Mouse (Mus musculus): Measurements from ENCODE around the gene Kank1. TPM values are rescaled to one million over a fixed set of nuclear protein-coding genes. Genes with fewer than 3 reads are reported as not detected.

The Kank1 gene
- polyA plus RNA-seq, 1 experiment from 2014 or later = 4.7 TPM

GRCm38 (mm10) chr19:25220611-25221010 is 16.2 kb upstream of the Kank1 start:
- WGBS = 86% methylated on average over 2 of the region's 2 CpGs
- Histone ChIP-seq H3K4me2 (ENCODE audit: low read length) (no peak overlapping the region), H3K4me3 (replicated peaks; ENCODE audit: low read depth, low read length) (no peak overlapping the region), H3K27me3 (ENCODE audit: control insufficient read depth, insufficient read depth, low read length) (no peaks in the 10 kb centered on the region), H3K27ac (replicated peaks; ENCODE audit: low read depth, low read length) (no peak overlapping the region), H3K9ac (replicated peaks; ENCODE audit: low read length) (no peak overlapping the region), H3K9me3 (ENCODE audit: control insufficient read depth, low read length) (no peaks in the 10 kb centered on the region), H3K36me3 (ENCODE audit: control insufficient read depth, insufficient read depth, low read length) (no peaks in the 10 kb centered on the region), H3K4me1 (ENCODE audit: control insufficient read depth, insufficient read depth, low read length) (no peaks in the 10 kb centered on the region)
- no peak for ATAC-seq (ENCODE audit: low FRiP score, low TSS enrichment)
- no peak for DNase-seq

GRCm38 (mm10) chr19:25221964-25222640 is 14.7 kb upstream of the Kank1 start:
- no peak for DNase-seq
- no peak overlapping the region for H3K4me2 ChIP-seq (ENCODE audit: low read length)
- no peak overlapping the region for H3K27ac ChIP-seq (replicated peaks; ENCODE audit: low read depth, low read length)
- H3K9me3 ChIP-seq (ENCODE audit: control insufficient read depth, low read length) = no peaks in the 10 kb centered on the region
- 75% methylated on average over 9 of the region's 9 CpGs for WGBS
- no peak for ATAC-seq (ENCODE audit: low FRiP score, low TSS enrichment)
- H3K36me3 ChIP-seq (ENCODE audit: control insufficient read depth, insufficient read depth, low read length) = no peaks in the 10 kb centered on the region
- H3K4me1 ChIP-seq (ENCODE audit: control insufficient read depth, insufficient read depth, low read length) = no peaks in the 10 kb centered on the region
- no peak overlapping the region for H3K4me3 ChIP-seq (replicated peaks; ENCODE audit: low read depth, low read length)
- no peak overlapping the region for H3K9ac ChIP-seq (replicated peaks; ENCODE audit: low read length)
- no peaks in the 10 kb centered on the region for H3K27me3 ChIP-seq (ENCODE audit: control insufficient read depth, insufficient read depth, low read length)

GRCm38 (mm10) chr19:25230058-25230974 is 6.5 kb upstream of the Kank1 start:
- WGBS = 77% methylated on average over 4 of the region's 4 CpGs
- no peaks in the 10 kb centered on the region for H3K36me3 ChIP-seq (ENCODE audit: control insufficient read depth, insufficient read depth, low read length)
- no peaks in the 10 kb centered on the region for H3K4me1 ChIP-seq (ENCODE audit: control insufficient read depth, insufficient read depth, low read length)
- no peak overlapping the region for H3K27ac ChIP-seq (replicated peaks; ENCODE audit: low read depth, low read length)
- H3K27me3 ChIP-seq (ENCODE audit: control insufficient read depth, insufficient read depth, low read length) = 0 out of 2 replicates have a peak, but pooled peaks cover 3% of the 10 kb centered on the region
- no peak overlapping the region for H3K9ac ChIP-seq (replicated peaks; ENCODE audit: low read length)
- ATAC-seq (ENCODE audit: low FRiP score, low TSS enrichment) (no peak), DNase-seq (no peak)
- no peaks in the 10 kb centered on the region for H3K9me3 ChIP-seq (ENCODE audit: control insufficient read depth, low read length)
- H3K4me2 ChIP-seq (ENCODE audit: low read length) = no peak overlapping the region
- H3K4me3 ChIP-seq (replicated peaks; ENCODE audit: low read depth, low read length) = no peak overlapping the region

DNA sequence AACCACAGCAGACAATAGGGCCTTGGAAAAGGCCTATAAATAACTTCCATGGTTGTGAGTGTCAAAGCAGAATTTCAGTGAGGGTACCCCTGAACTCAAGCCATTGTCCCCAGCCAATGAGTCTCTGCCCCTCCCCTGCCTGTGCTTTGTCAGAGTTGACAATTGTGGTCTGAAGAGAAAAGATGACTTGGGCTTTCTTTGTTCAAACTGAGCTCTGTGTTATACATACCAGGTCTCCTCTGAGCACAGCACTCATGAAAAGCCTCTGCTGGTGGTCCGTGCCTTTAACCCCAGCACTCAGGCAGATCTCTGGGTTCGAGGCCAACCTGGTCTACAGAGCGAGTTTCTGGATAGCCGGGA is 5.8 kb upstream of the Kank1 start:
- Histone ChIP-seq H3K27ac (replicated peaks; ENCODE audit: low read depth, low read length) (no peak overlapping the region), H3K9me3 (ENCODE audit: control insufficient read depth, low read length) (no peaks in the 10 kb centered on the region), H3K9ac (replicated peaks; ENCODE audit: low read length) (no peak overlapping the region), H3K4me1 (ENCODE audit: control insufficient read depth, insufficient read depth, low read length) (no peaks in the 10 kb centered on the region), H3K4me2 (ENCODE audit: low read length) (no peak overlapping the region), H3K4me3 (replicated peaks; ENCODE audit: low read depth, low read length) (no peak overlapping the region), H3K27me3 (ENCODE audit: control insufficient read depth, insufficient read depth, low read length) (0 out of 2 replicates have a peak, but pooled peaks cover 3% of the 10 kb centered on the region), H3K36me3 (ENCODE audit: control insufficient read depth, insufficient read depth, low read length) (no peaks in the 10 kb centered on the region)
- 30% methylated on average over 4 of the region's 4 CpGs for WGBS
- ATAC-seq (ENCODE audit: low FRiP score, low TSS enrichment) (no peak), DNase-seq (no peak)

- ATAC-seq (ENCODE audit: low FRiP score, low TSS enrichment) = no peak
These were observed 4.7 kb upstream of the Kank1 start for GRCm38 (mm10) chr19:25232032-25232431.

DNA sequence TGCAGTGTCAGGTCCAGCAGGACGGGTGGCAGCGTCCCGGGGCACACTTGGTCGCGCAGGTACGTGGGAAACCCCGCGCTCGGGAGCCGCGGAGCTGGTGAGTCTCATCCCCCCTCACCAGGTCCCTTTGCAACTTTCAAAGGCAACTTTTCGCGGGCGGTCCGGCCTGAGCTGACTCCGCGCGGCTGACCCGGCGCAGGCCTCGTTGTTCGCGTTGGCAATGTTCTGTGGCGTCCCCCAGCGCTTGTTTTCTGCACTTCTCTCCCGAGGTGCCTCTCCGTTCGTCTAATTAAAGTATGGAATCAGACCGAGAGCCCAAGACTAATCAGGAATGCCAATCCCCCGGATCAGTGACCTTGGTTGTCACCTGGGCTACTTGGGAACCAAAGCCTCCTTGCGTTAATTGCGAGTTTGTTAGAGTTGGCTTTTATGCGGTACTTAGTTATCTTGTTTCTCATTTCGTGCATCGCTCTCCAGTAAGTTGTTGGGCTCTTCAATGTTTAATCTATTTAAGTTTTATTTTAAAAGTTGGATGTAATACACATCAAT is 791 bp downstream of the Kank1 start:
- peak overlapping the region; percentile 71 for H3K4me3 ChIP-seq (replicated peaks; ENCODE audit: low read depth, low read length)
- DNase-seq (peak; percentile 64), ATAC-seq (ENCODE audit: low FRiP score, low TSS enrichment) (no peak)
- H3K9me3 ChIP-seq (ENCODE audit: control insufficient read depth, low read length) = no peaks in the 10 kb centered on the region
- H3K9ac ChIP-seq (replicated peaks; ENCODE audit: low read length) = peak overlapping the region; percentile 65
- peak overlapping the region; percentile 99 for H3K4me2 ChIP-seq (ENCODE audit: low read length)
- H3K27ac ChIP-seq (replicated peaks; ENCODE audit: low read depth, low read length) = peak overlapping the region; percentile 32; the same call in 1 of the 2 replicates
- H3K27me3 ChIP-seq (ENCODE audit: control insufficient read depth, insufficient read depth, low read length) = peaks cover 22% of the 10 kb centered on the region; the same call in 1 of the 2 replicates
- H3K36me3 ChIP-seq (ENCODE audit: control insufficient read depth, insufficient read depth, low read length) = no peaks in the 10 kb centered on the region
- H3K4me1 ChIP-seq (ENCODE audit: control insufficient read depth, insufficient read depth, low read length) = peaks cover 10% of the 10 kb centered on the region; the same call in 1 of the 2 replicates
- under 1% methylated on average over 35 of the region's 35 CpGs for WGBS

More at GRCm38 (mm10) chr19:25232032-25232431, 4.7 kb upstream of the Kank1 start:
- Histone ChIP-seq H3K36me3 (ENCODE audit: control insufficient read depth, insufficient read depth, low read length) (no peaks in the 10 kb centered on the region), H3K4me2 (ENCODE audit: low read length) (no peak overlapping the region), H3K27ac (replicated peaks; ENCODE audit: low read depth, low read length) (no peak overlapping the region), H3K9me3 (ENCODE audit: control insufficient read depth, low read length) (no peaks in the 10 kb centered on the region), H3K9ac (replicated peaks; ENCODE audit: low read length) (no peak overlapping the region), H3K27me3 (ENCODE audit: control insufficient read depth, insufficient read depth, low read length) (0 out of 2 replicates have a peak, but pooled peaks cover 3% of the 10 kb centered on the region), H3K4me1 (ENCODE audit: control insufficient read depth, insufficient read depth, low read length) (no peaks in the 10 kb centered on the region), H3K4me3 (replicated peaks; ENCODE audit: low read depth, low read length) (no peak overlapping the region)
- DNase-seq = no peak
- WGBS = 75% methylated on average over 10 of the region's 10 CpGs

DNA sequence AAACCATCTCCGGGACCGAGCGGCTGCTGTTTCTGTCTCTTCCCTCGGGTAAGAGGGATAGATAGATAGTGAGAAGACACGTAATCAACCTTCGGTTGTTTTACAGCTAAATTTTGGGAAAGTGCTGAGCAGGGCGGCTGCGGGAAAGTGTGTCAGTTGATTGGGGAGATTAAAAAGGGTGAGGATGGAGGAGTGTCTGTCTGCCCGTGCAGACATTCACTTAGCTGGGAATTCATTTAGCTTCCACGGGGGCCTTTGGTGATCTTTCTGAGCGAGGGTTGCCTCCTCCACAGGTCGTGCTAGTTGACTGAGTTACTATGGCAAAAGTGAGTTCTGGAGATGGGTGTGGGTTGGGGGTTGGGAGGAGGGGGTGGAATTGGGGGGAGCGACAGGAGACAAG is 1.3 kb downstream of the Kank1 start:
- peak overlapping the region; percentile 71 for H3K4me3 ChIP-seq (replicated peaks; ENCODE audit: low read depth, low read length)
- no peak for ATAC-seq (ENCODE audit: low FRiP score, low TSS enrichment)

GRCm38 (mm10) chr19:25243566-25243965 is 6.8 kb downstream of the Kank1 start:
- no peak overlapping the region for H3K27ac ChIP-seq (replicated peaks; ENCODE audit: low read depth, low read length)
- no peak overlapping the region for H3K4me2 ChIP-seq (ENCODE audit: low read length)
- no peak overlapping the region for H3K4me3 ChIP-seq (replicated peaks; ENCODE audit: low read depth, low read length)
- ATAC-seq (ENCODE audit: low FRiP score, low TSS enrichment) = no peak
- no peaks in the 10 kb centered on the region for H3K4me1 ChIP-seq (ENCODE audit: control insufficient read depth, insufficient read depth, low read length)
- H3K9ac ChIP-seq (replicated peaks; ENCODE audit: low read length) = no peak overlapping the region
- peaks cover 6% of the 10 kb centered on the region; the same call in 1 of the 2 replicates for H3K27me3 ChIP-seq (ENCODE audit: control insufficient read depth, insufficient read depth, low read length)
- no peak for DNase-seq
- no peaks in the 10 kb centered on the region for H3K9me3 ChIP-seq (ENCODE audit: control insufficient read depth, low read length)
- WGBS = 85% methylated on average over 4 of the region's 4 CpGs
- no peaks in the 10 kb centered on the region for H3K36me3 ChIP-seq (ENCODE audit: control insufficient read depth, insufficient read depth, low read length)

More for the DNA sequence above, 1.3 kb downstream of the Kank1 start:
- peaks cover 10% of the 10 kb centered on the region; the same call in 1 of the 2 replicates for H3K4me1 ChIP-seq (ENCODE audit: control insufficient read depth, insufficient read depth, low read length)
- H3K9me3 ChIP-seq (ENCODE audit: control insufficient read depth, low read length) = no peaks in the 10 kb centered on the region
- H3K36me3 ChIP-seq (ENCODE audit: control insufficient read depth, insufficient read depth, low read length) = no peaks in the 10 kb centered on the region
- DNase-seq = no peak
- WGBS = 2% methylated on average over 13 of the region's 13 CpGs
- peaks cover 22% of the 10 kb centered on the region; the same call in 1 of the 2 replicates for H3K27me3 ChIP-seq (ENCODE audit: control insufficient read depth, insufficient read depth, low read length)
- H3K9ac ChIP-seq (replicated peaks; ENCODE audit: low read length) = no peak overlapping the region
- H3K27ac ChIP-seq (replicated peaks; ENCODE audit: low read depth, low read length) = no peak overlapping the region
- H3K4me2 ChIP-seq (ENCODE audit: low read length) = peak overlapping the region; percentile 99
